Mouse (Mus musculus) heart, adult 9 months (tissue): Measurements from ENCODE around the gene Dnah11.
A peak's percentile ranks its signal among the peaks of the same experiment; 100 is the strongest.

ENCODE experiments used
- DNase-seq, 2 experiments: peaks; one replicate each; pipeline ENCODE4 v3.0.0; 2022; ENCODE audit warnings: low spot score in 2 of 2

The Dnah11 gene

GRCm38 (mm10) chr12:118198386-118199093 lies at the start of gene Dnah11:
Gene Dnah11 (minus strand): TSS chr12:118199043.
- DNase-seq = peak; percentile 3 to 36

GRCm38 (mm10) chr12:118221182-118221581 lies 22.3 kb upstream of the Dnah11 start:
- no peak for DNase-seq

GRCm38 (mm10) chr12:118220062-118220461 lies 21.2 kb upstream of the Dnah11 start:
- DNase-seq = no peak

GRCm38 (mm10) chr12:118212163-118212562 lies 13.3 kb upstream of the Dnah11 start:
- DNase-seq = no peak

- no peak for DNase-seq
These were observed 2.3 kb downstream of the Dnah11 start for GRCm38 (mm10) chr12:118196583-118196982.

GRCm38 (mm10) chr12:118189535-118189934 lies 9.3 kb downstream of the Dnah11 start:
- no peak for DNase-seq

GRCm38 (mm10) chr12:118187663-118188062 lies 11.2 kb downstream of the Dnah11 start:
- no peak for DNase-seq

- DNase-seq = peak in 1 of 2 experiments; percentile 3
These were observed 11.9 kb downstream of the Dnah11 start for GRCm38 (mm10) chr12:118186881-118187489.

GRCm38 (mm10) chr12:118186120-118186880 lies 12.5 kb downstream of the Dnah11 start:
- peak in 1 of 2 experiments; percentile 3 for DNase-seq

GRCm38 (mm10) chr12:118184731-118185130 lies 14.1 kb downstream of the Dnah11 start:
- DNase-seq = no peak

GRCm38 (mm10) chr12:118177756-118178155 lies 21.1 kb downstream of the Dnah11 start:
- no peak for DNase-seq

GRCm38 (mm10) chr12:118164785-118165184 lies 34.1 kb downstream of the Dnah11 start:
- DNase-seq = no peak

GRCm38 (mm10) chr12:118156986-118157385 lies 41.9 kb downstream of the Dnah11 start:
- DNase-seq = no peak

GRCm38 (mm10) chr12:118147521-118148033 lies 51.3 kb downstream of the Dnah11 start:
- no peak for DNase-seq

GRCm38 (mm10) chr12:118128116-118128515 lies 70.7 kb downstream of the Dnah11 start:
- DNase-seq = no peak

- no peak for DNase-seq
These were observed 79.2 kb downstream of the Dnah11 start for GRCm38 (mm10) chr12:118119668-118120067.

GRCm38 (mm10) chr12:118112599-118112998 lies 86.2 kb downstream of the Dnah11 start:
- DNase-seq = peak; percentile 27 to 48

- no peak for DNase-seq
These were observed 86.9 kb downstream of the Dnah11 start for GRCm38 (mm10) chr12:118111896-118112295.

GRCm38 (mm10) chr12:118107719-118108118 lies 91.1 kb downstream of the Dnah11 start:
- DNase-seq = no peak

GRCm38 (mm10) chr12:118104520-118104919 lies 94.3 kb downstream of the Dnah11 start:
- no peak for DNase-seq

GRCm38 (mm10) chr12:118099694-118100093 lies 99.1 kb downstream of the Dnah11 start:
- no peak for DNase-seq

GRCm38 (mm10) chr12:118098257-118098656 lies 100.6 kb downstream of the Dnah11 start:
- no peak for DNase-seq
